Mouse (Mus musculus) liver, embryonic 16.5 days (tissue): Measurements from ENCODE around the gene Tsks. TPM values are rescaled to one million over a fixed set of nuclear protein-coding genes. Genes with fewer than 3 reads are reported as not detected.

ENCODE experiments used
- ATAC-seq: fragments of 200-750 bp; cut with Nextera tagmentation; 2 replicates; pipeline ENCODE4 v1.8.0; 2017; ENCODE audit warnings: low read depth, mild to moderate bottlenecking, moderate number of reproducible peaks, moderate library complexity
- H3K27ac ChIP-seq: fragments of 300-500 bp; sonication (generic); 2 replicates; pipeline ENCODE4 v1.5.1; 2014; ENCODE audit warnings: mild to moderate bottlenecking, low read length
- H3K27me3 ChIP-seq: fragments of 300-500 bp; sonication (generic); 2 replicates; pipeline ENCODE4 v1.6.1; 2014; ENCODE audit warnings: low read depth, low read length, mixed read lengths; ENCODE audit not compliant: control insufficient read depth, insufficient read depth
- H3K36me3 ChIP-seq: fragments of 300-500 bp; sonication (generic); 2 replicates; pipeline ENCODE4 v1.6.1; 2014; ENCODE audit warnings: mild to moderate bottlenecking; ENCODE audit not compliant: control insufficient read depth, insufficient read depth
- H3K4me1 ChIP-seq: fragments of 300-500 bp; sonication (generic); 2 replicates; pipeline ENCODE4 v1.6.1; 2014; ENCODE audit warnings: low read depth, low read length, mixed read lengths; ENCODE audit not compliant: control insufficient read depth
- H3K4me2 ChIP-seq: fragments of 300-500 bp; sonication (generic); 2 replicates; pipeline ENCODE4 v1.6.1; 2014; ENCODE audit warnings: low read depth, low read length, mixed read lengths
- H3K4me3 ChIP-seq: fragments of 300-500 bp; sonication (generic); 2 replicates; pipeline ENCODE4 v1.5.1; 2014; ENCODE audit warnings: low read depth, mild to moderate bottlenecking, low read length
- H3K9ac ChIP-seq: fragments of 300-500 bp; sonication (generic); 2 replicates; pipeline ENCODE4 v1.6.1; 2014; ENCODE audit warnings: low read depth, low read length
- H3K9me3 ChIP-seq: fragments of 300-500 bp; sonication (generic); replicated peaks from 2 replicates; pipeline ENCODE4 v1.6.1; 2016; ENCODE audit warnings: low read length; ENCODE audit not compliant: control insufficient read depth
- WGBS: fragments of 180-500 bp; shearing (Covaris S2); extraction: QIAGEN DNeasy Blood & Tissue Kit; methylation state at CpG from one replicate; pipeline ENCODE4 v1.1.7; 2014; ENCODE audit not compliant: insufficient replicate concordance; 5-methylcytosine and 5-hydroxymethylcytosine counted together
- polyA plus RNA-seq: library from polyadenylated mRNA; unstranded; fragments of >200 nt; fragmentation: Nextera tagmentation; extraction: Ambion mirVana; gene quantifications from 2 replicates; pipeline ENCODE4 v1.2.1, GENCODE M21; 2015

Gene Tsks
- polyA plus RNA-seq, 1 experiment from 2014 or later, result 0.12 TPM

GRCm38 (mm10) chr7:45006503-45006902 lies 63.5 kb downstream of the Tsks start:
- 90% methylated on average over 12 of the region's 12 CpGs for WGBS

GRCm38 (mm10) chr7:45007141-45007540 lies 64.1 kb downstream of the Tsks start:
- peaks cover 69% of the 10 kb centered on the region for H3K36me3 ChIP-seq

More at GRCm38 (mm10) chr7:45006503-45006902, 63.5 kb downstream of the Tsks start:
- no peak overlapping the region for H3K4me2 ChIP-seq
- no peaks in the 10 kb centered on the region for H3K9me3 ChIP-seq
- H3K4me1 ChIP-seq, result no peaks in the 10 kb centered on the region; the same call in 1 of the 2 replicates
- no peak for ATAC-seq
- H3K36me3 ChIP-seq, result peaks cover 71% of the 10 kb centered on the region
- H3K9ac ChIP-seq, result no peak overlapping the region
- H3K4me3 ChIP-seq, result no peak overlapping the region
- H3K27ac ChIP-seq, result no peak overlapping the region
- H3K27me3 ChIP-seq, result no peaks in the 10 kb centered on the region

More at GRCm38 (mm10) chr7:45007141-45007540, 64.1 kb downstream of the Tsks start:
- ATAC-seq, result no peak
- H3K9ac ChIP-seq, result no peak overlapping the region
- no peaks in the 10 kb centered on the region; the same call in 1 of the 2 replicates for H3K4me1 ChIP-seq
- H3K9me3 ChIP-seq, result no peaks in the 10 kb centered on the region
- H3K4me2 ChIP-seq, result no peak overlapping the region
- 88% methylated on average over 29 of the region's 29 CpGs for WGBS
- H3K27ac ChIP-seq, result no peak overlapping the region
- no peak overlapping the region for H3K4me3 ChIP-seq
- H3K27me3 ChIP-seq, result no peaks in the 10 kb centered on the region

Other genes with a start within 250 kb of the Tsks start
- gene Izumo2, start 234.5 kb upstream of the Tsks start, polyA plus RNA-seq, result not detected in 2 replicates
- 25.8 and 29.2 TPM in 2 replicates for gene Vrk3, start 194.8 kb upstream of the Tsks start, polyA plus RNA-seq
- 1.1 and 1.2 TPM in 2 replicates for gene Zfp473, start 192.2 kb upstream of the Tsks start, polyA plus RNA-seq
- gene Nup62, start 127.1 kb upstream of the Tsks start, polyA plus RNA-seq, result 43.4 and 44.7 TPM in 2 replicates
- 0.34 and 0.76 TPM in 2 replicates for gene Il4i1, start 126.8 kb upstream of the Tsks start, polyA plus RNA-seq
- 7.3 and 9.7 TPM in 2 replicates for gene Atf5, start 126.5 kb upstream of the Tsks start, polyA plus RNA-seq
- gene Akt1s1, start 94.2 kb upstream of the Tsks start, polyA plus RNA-seq, result 25.6 and 29.1 TPM in 2 replicates
- 32.7 and 33.7 TPM in 2 replicates for gene Tbc1d17, start 94.1 kb upstream of the Tsks start, polyA plus RNA-seq
- gene Pnkp, start 86.1 kb upstream of the Tsks start, polyA plus RNA-seq, result 23.4 and 24.3 TPM in 2 replicates
- 34.8 and 43.4 TPM in 2 replicates for gene Ptov1, start 73.4 kb upstream of the Tsks start, polyA plus RNA-seq
- gene Med25, start 50.5 kb upstream of the Tsks start, polyA plus RNA-seq, result 44.7 and 53.0 TPM in 2 replicates
- gene Fuz, start 47.1 kb upstream of the Tsks start, polyA plus RNA-seq, result 5.9 and 6.6 TPM in 2 replicates
- gene Ap2a1, start 13.7 kb upstream of the Tsks start, polyA plus RNA-seq, result 63.3 and 63.7 TPM in 2 replicates
- gene Cpt1c, start 31.6 kb downstream of the Tsks start, polyA plus RNA-seq, result 1.8 and 2.1 TPM in 2 replicates
- 95.6 and 98.6 TPM in 2 replicates for gene Prmt1, start 43.4 kb downstream of the Tsks start, polyA plus RNA-seq
- gene Irf3, start 54.4 kb downstream of the Tsks start, polyA plus RNA-seq, result 39.8 and 43.2 TPM in 2 replicates
- gene Bcl2l12, start 55.5 kb downstream of the Tsks start, polyA plus RNA-seq, result 11.0 and 12.2 TPM in 2 replicates
- gene Scaf1, start 73.2 kb downstream of the Tsks start, polyA plus RNA-seq, result 9.8 and 9.9 TPM in 2 replicates
- gene Rras, start 74.8 kb downstream of the Tsks start, polyA plus RNA-seq, result 20.9 and 23.2 TPM in 2 replicates
- gene Prr12, start 109.7 kb downstream of the Tsks start, polyA plus RNA-seq, result 1.9 and 2.0 TPM in 2 replicates
- 23.4 and 23.8 TPM in 2 replicates for gene Nosip, start 119.2 kb downstream of the Tsks start, polyA plus RNA-seq
- gene Prrg2, start 119.5 kb downstream of the Tsks start, polyA plus RNA-seq, result 9.7 and 10.5 TPM in 2 replicates
- 20.1 and 22.7 TPM in 2 replicates for gene Rcn3, start 149.0 kb downstream of the Tsks start, polyA plus RNA-seq
- gene Fcgrt, start 160.6 kb downstream of the Tsks start, polyA plus RNA-seq, result 50.6 and 56.1 TPM in 2 replicates
- gene Rps11, start 181.2 kb downstream of the Tsks start, polyA plus RNA-seq, result 646 and 744 TPM in 2 replicates
- gene Rpl13a, start 185.6 kb downstream of the Tsks start, polyA plus RNA-seq, result 558 and 645 TPM in 2 replicates
- 0.12 TPM in 1 of 2 replicates, not detected in the other for gene Gm45713, start 193.0 kb downstream of the Tsks start, polyA plus RNA-seq
- 3.0 and 3.1 TPM in 2 replicates for gene Flt3l, start 193.2 kb downstream of the Tsks start, polyA plus RNA-seq
- gene Pih1d1, start 211.1 kb downstream of the Tsks start, polyA plus RNA-seq, result 42.3 and 42.8 TPM in 2 replicates
- 30.0 and 30.3 TPM in 2 replicates for gene Aldh16a1, start 211.4 kb downstream of the Tsks start, polyA plus RNA-seq
- not detected in 2 replicates for gene Slc17a7, start 220.7 kb downstream of the Tsks start, polyA plus RNA-seq
- gene Gfy, start 236.4 kb downstream of the Tsks start, polyA plus RNA-seq, result not detected in 2 replicates
- not detected in 2 replicates for gene Pth2, start 237.8 kb downstream of the Tsks start, polyA plus RNA-seq